Mouse (Mus musculus): ENCODE results near the gene Krt80. TPM values are rescaled to one million over a fixed set of nuclear protein-coding genes. Genes with fewer than 3 reads are reported as not detected.

The Krt80 gene
- total RNA-seq, 2 experiments from 2014 or later = 2.0 to 2.1 TPM

GRCm38 (mm10) chr15:101320010-101320617, 49.8 kb downstream of the Krt80 start:
- intact Hi-C loops (cut with DNase I) = no loop called here
- no peak for DNase-seq

- peak in 1 of 2 experiments; percentile 25 for DNase-seq
- intact Hi-C loops (cut with DNase I) = no loop called here
Observed at GRCm38 (mm10) chr15:101318889-101319765, 50.8 kb downstream of the Krt80 start.

GRCm38 (mm10) chr15:101317814-101318500, 52.0 kb downstream of the Krt80 start:
- DNase-seq = no peak

GRCm38 (mm10) chr15:101316913-101317813, 52.8 kb downstream of the Krt80 start:
- no peak for DNase-seq
- intact Hi-C loops (cut with DNase I) = no loop called here

More at GRCm38 (mm10) chr15:101317814-101318500, 52.0 kb downstream of the Krt80 start:
- intact Hi-C loops (cut with DNase I) = no loop called here

GRCm38 (mm10) chr15:101316279-101316912, 53.6 kb downstream of the Krt80 start:
- intact Hi-C loops (cut with DNase I) = no loop called here
- DNase-seq = no peak

GRCm38 (mm10) chr15:101315832-101316231, 54.1 kb downstream of the Krt80 start:
- peak; percentile 90 to 91 for DNase-seq
- intact Hi-C loops (cut with DNase I) = loop anchor here (1.0 kb wide), 3 partner anchors 32 to 95 kb away; partner anchors contain the start of gene Atg101

- no peak for DNase-seq
- intact Hi-C loops (cut with DNase I) = loop anchor here (1.0 kb wide), 3 partner anchors 31 to 94 kb away; partner anchors contain the start of gene Atg101
Observed at GRCm38 (mm10) chr15:101315378-101315777, 54.6 kb downstream of the Krt80 start.

- no peak for DNase-seq
- intact Hi-C loops (cut with DNase I) = no loop called here
Observed at GRCm38 (mm10) chr15:101312006-101312405, 58.0 kb downstream of the Krt80 start.

GRCm38 (mm10) chr15:101311087-101311770, 58.7 kb downstream of the Krt80 start:
- peak in 1 of 2 experiments; percentile 39 for DNase-seq

GRCm38 (mm10) chr15:101309493-101309892, 60.5 kb downstream of the Krt80 start:
- no peak for DNase-seq
- intact Hi-C loops (cut with DNase I) = no loop called here

More at GRCm38 (mm10) chr15:101311087-101311770, 58.7 kb downstream of the Krt80 start:
- intact Hi-C loops (cut with DNase I) = no loop called here

- peak; percentile 24 to 57 for DNase-seq
- intact Hi-C loops (cut with DNase I) = no loop called here
Observed at GRCm38 (mm10) chr15:101308440-101309348, 61.3 kb downstream of the Krt80 start.

- no peak for DNase-seq
- intact Hi-C loops (cut with DNase I) = no loop called here
Observed at GRCm38 (mm10) chr15:101306459-101306858, 63.5 kb downstream of the Krt80 start.

- DNase-seq = no peak
- intact Hi-C loops (cut with DNase I) = no loop called here
Observed at GRCm38 (mm10) chr15:101303830-101304229, 66.1 kb downstream of the Krt80 start.

- DNase-seq = no peak
- intact Hi-C loops (cut with DNase I) = no loop called here
Observed at GRCm38 (mm10) chr15:101302201-101302600, 67.8 kb downstream of the Krt80 start.

- intact Hi-C loops (cut with DNase I) = no loop called here
- no peak for DNase-seq
Observed at GRCm38 (mm10) chr15:101300128-101300527, 69.8 kb downstream of the Krt80 start.

GRCm38 (mm10) chr15:101299480-101299960, 70.4 kb downstream of the Krt80 start:
- intact Hi-C loops (cut with DNase I) = no loop called here
- peak in 1 of 2 experiments; percentile 23 for DNase-seq

- intact Hi-C loops (cut with DNase I) = no loop called here
- DNase-seq = no peak
Observed at GRCm38 (mm10) chr15:101298550-101298949, 71.4 kb downstream of the Krt80 start.

GRCm38 (mm10) chr15:101297988-101298387, 72.0 kb downstream of the Krt80 start:
- DNase-seq = no peak
- intact Hi-C loops (cut with DNase I) = no loop called here

Data from heart, postnatal 36 days (tissue).